Mouse (Mus musculus) neutrophil, adult 5-6 weeks (primary cell): ENCODE data around the gene Tmem174. TPM values are rescaled to one million over a fixed set of nuclear protein-coding genes. Genes with fewer than 3 reads are reported as not detected.
A peak's percentile ranks its signal among the peaks of the same experiment; 100 is the strongest.

Experiments
- ATAC-seq: fragments of 151-379, 151-347 bp; 2 replicates; pipeline ENCODE4 v1.8.0; 2017; ENCODE audit warnings: mild to moderate bottlenecking, moderate TSS enrichment; ENCODE audit not compliant: insufficient number of reproducible peaks, poor library complexity, low FRiP score, severe bottlenecking; ENCODE audit errors: extremely low read depth
- total RNA-seq: library from RNA; stranded (forward); fragments of 200-1000 nt; gene quantifications from 2 replicates; pipeline ENCODE4 v1.2.3, GENCODE M21; 2017

Gene Tmem174
- total RNA-seq: not detected in 2 replicates

DNA sequence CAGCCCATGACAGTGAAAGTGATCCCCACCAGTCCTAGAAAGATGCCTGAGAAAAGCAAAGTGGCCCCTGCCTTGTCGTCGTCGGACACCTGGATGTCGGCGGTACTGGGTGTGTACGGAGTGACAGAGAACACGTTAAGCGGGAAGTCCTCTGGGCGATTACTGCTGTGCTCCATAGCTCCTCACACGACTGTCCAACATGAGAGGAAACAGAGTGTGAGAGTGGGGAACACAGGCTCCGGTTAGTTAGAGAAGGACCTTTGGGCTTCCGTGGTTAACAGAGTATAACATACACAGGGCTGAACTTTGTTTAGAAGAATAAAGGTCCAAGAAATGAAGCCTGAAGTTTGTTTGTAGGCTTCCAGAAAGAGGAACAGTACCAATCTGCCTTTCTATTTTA, at the start of gene Tmem174:
Tmem174 (minus strand) TSS at position 266 of the 400 bp plus-strand sequence.
- ATAC-seq: no peak

GRCm38 (mm10) chr13:98684144-98684900, 47.1 kb upstream of the Tmem174 start:
- ATAC-seq: no peak

GRCm38 (mm10) chr13:98683412-98683811, 46.2 kb upstream of the Tmem174 start:
- ATAC-seq: no peak

- 0 out of 2 replicates have a peak, but pooled peaks have one; percentile 3 for ATAC-seq
Measured at GRCm38 (mm10) chr13:98680470-98681060, 43.4 kb upstream of the Tmem174 start.

DNA sequence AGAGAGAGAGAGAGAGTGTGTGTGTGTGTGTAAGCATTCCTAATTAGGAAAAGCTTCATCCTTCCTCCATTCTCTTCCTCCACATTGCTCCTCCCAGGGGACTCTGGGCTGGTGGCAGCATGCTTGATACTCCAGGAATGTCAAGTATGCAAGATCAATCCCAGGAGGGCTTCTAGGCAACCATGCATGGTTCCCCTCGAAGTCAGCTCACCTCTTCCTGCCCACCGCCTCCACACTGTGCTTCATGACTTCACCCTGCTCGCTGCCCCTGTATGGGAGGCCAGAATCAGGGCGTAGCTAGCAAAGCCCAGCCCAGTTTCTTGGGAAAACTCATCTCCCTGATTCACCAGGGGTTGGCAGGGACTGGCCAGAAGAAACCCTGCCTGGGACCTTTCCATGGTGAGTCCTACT, 42.4 kb upstream of the Tmem174 start:
- ATAC-seq: no peak

DNA sequence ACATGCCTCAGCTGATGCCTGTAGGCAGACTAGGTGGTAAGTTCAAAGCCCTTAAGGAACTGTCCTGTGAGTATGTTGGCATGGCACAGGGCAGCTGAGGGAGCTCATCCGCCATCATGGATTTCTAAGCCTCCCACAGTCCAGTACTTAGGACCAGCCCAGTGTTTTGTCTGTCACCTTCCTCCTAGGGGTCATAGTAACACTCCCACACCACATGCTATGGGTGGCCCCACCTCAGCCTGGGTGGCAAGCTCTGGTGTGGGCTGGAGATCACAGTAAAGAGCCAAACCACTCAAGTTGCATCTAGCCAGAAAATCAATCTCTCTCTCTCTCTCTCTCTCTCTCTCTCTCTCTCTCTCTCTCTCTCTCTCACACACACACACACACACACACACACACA, 42.0 kb upstream of the Tmem174 start:
- no peak for ATAC-seq

DNA sequence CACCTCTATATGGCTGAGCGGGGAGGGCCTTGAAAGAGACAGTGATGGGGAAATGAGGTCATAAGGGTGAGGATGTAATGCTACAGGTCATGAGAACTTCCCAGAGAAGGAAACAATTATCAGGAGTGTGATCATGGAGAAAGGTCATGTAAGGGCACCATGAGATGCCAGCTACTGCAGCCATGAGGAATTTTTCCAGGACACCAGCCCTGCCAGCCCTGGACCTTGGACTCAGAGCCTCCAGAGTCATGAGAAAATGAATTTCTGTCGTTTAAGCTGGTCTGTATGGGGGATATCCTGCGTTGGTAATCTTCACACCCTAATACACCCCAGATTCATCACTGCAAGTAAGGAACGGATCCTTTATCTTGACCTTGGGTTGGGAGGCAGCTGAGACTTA, 36.7 kb upstream of the Tmem174 start:
- no peak for ATAC-seq

GRCm38 (mm10) chr13:98669296-98669695, 32.1 kb upstream of the Tmem174 start:
- ATAC-seq: no peak

DNA sequence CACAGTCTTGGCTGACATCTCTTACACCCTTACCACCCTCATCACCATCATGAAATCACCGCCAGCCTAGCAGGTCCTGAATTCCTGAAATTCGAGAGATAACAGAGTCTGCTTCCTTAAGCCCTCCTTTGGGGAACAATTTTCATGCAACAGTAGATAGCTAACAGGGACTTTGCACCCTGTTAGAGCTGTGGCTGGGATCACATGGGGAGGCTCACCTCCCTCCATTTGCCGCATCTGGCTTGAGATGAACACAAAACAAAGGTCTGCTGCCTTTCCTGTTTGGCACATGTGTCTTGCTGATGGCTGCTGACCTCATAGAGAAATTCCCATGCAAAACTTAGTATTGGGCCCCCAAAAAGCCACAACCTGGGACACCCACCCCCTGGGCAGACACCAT, 30.1 kb upstream of the Tmem174 start:
- no peak for ATAC-seq

GRCm38 (mm10) chr13:98665240-98665639, 28.0 kb upstream of the Tmem174 start:
- ATAC-seq: no peak

GRCm38 (mm10) chr13:98662173-98662675, 25.0 kb upstream of the Tmem174 start:
- no peak for ATAC-seq

GRCm38 (mm10) chr13:98656034-98656471, 18.8 kb upstream of the Tmem174 start:
- no peak for ATAC-seq

- ATAC-seq: no peak
Measured at GRCm38 (mm10) chr13:98655346-98655745, 18.1 kb upstream of the Tmem174 start.

GRCm38 (mm10) chr13:98654129-98654939, 17.1 kb upstream of the Tmem174 start:
- ATAC-seq: no peak

GRCm38 (mm10) chr13:98652194-98652593, 15.0 kb upstream of the Tmem174 start:
- ATAC-seq: no peak

DNA sequence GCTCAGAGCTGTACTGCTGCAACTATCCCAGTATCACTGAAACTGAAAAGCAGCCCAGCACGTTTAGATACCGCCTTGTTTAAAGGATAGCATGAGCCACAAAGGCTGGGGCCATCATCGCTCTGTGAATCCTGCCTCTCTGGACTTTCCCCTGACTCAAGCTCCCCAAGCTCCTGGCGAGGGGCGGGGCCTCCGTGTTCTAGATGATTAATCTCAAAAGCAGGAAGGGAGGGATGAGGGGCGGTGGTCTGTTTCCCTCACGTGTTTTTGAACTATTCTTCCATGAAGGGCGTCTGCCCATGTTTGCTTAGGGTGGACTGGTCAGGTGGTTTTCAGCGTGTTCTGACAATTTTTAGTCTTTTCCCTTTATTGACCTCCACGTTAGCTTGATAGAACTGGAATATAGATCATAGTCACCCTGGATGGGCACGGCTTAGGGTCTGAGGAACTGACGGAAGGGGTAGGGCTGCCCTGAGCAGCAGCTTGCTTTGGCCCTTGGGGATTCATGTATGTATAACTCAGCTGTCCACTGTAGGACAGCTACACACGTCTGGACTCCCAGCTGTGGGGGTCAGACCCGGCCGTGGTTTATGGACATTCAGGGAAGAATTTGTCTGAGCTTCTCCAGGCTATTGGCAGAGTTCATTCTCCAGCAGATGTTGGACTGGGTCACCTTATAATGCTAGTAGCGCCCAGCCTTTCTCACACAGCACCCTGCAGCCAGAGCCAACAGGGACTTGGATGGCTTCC, 14.2 kb upstream of the Tmem174 start:
- no peak for ATAC-seq

- ATAC-seq: no peak
Measured at GRCm38 (mm10) chr13:98647775-98648568, 10.8 kb upstream of the Tmem174 start.

GRCm38 (mm10) chr13:98638507-98639166, 1.4 kb upstream of the Tmem174 start:
- ATAC-seq: no peak
